Mouse (Mus musculus) forebrain, embryonic 15.5 days (tissue): ENCODE results near the gene Tom1l2. TPM values are rescaled to one million over a fixed set of nuclear protein-coding genes. Genes with fewer than 3 reads are reported as not detected.

Source experiments
- ATAC-seq: fragments of 200-750 bp; cut with Nextera tagmentation; replicated peaks from 2 replicates; pipeline ENCODE4 v1.8.0; 2017; ENCODE audit warnings: mild to moderate bottlenecking, moderate TSS enrichment, moderate library complexity
- H3K27ac ChIP-seq: fragments of 300-500 bp; sonication (generic); replicated peaks from 2 replicates; pipeline ENCODE4 v1.5.1; 2015; ENCODE audit warnings: mild to moderate bottlenecking, inconsistent platforms
- H3K27me3 ChIP-seq: fragments of 300-500 bp; sonication (generic); 2 replicates; pipeline ENCODE4 v1.6.1; 2015; ENCODE audit warnings: inconsistent platforms
- H3K36me3 ChIP-seq: fragments of 300-500 bp; sonication (generic); 2 replicates; pipeline ENCODE4 v1.6.1; 2015; ENCODE audit warnings: mild to moderate bottlenecking, inconsistent platforms
- H3K4me1 ChIP-seq: fragments of 300-500 bp; sonication (generic); 2 replicates; pipeline ENCODE4 v1.6.1; 2015; ENCODE audit warnings: inconsistent platforms
- H3K4me2 ChIP-seq: fragments of 300-500 bp; sonication (generic); replicated peaks from 2 replicates; pipeline ENCODE4 v1.6.1; 2015; ENCODE audit warnings: mild to moderate bottlenecking, inconsistent platforms
- H3K4me3 ChIP-seq: fragments of 300-500 bp; sonication (generic); 2 replicates; pipeline ENCODE4 v1.5.1; 2015; ENCODE audit warnings: mild to moderate bottlenecking, inconsistent platforms
- H3K9ac ChIP-seq: fragments of 300-500 bp; sonication (generic); replicated peaks from 2 replicates; pipeline ENCODE4 v1.6.1; 2015; ENCODE audit warnings: mild to moderate bottlenecking, inconsistent platforms
- H3K9me3 ChIP-seq: fragments of 300-500 bp; sonication (generic); 2 replicates; pipeline ENCODE4 v1.6.1; 2016; ENCODE audit warnings: inconsistent platforms
- WGBS: fragments of 180-500 bp; shearing (Covaris S2); methylation state at CpG from one replicate; pipeline ENCODE4 v1.1.7; 2015; ENCODE audit warnings: mixed read lengths; 5-methylcytosine and 5-hydroxymethylcytosine counted together
- polyA plus RNA-seq: library from polyadenylated mRNA; unstranded; fragments of >200 nt; fragmentation: Nextera tagmentation; extraction: Ambion mirVana; gene quantifications from 2 replicates; pipeline ENCODE4 v1.2.1, GENCODE M21; 2015

Tom1l2 gene
- polyA plus RNA-seq, 1 experiment from 2014 or later: 48.7 TPM

- no peaks in the 10 kb centered on the region for H3K9me3 ChIP-seq
- H3K36me3 ChIP-seq: no peaks in the 10 kb centered on the region
- no peak overlapping the region for H3K27ac ChIP-seq
- no peak overlapping the region for H3K4me2 ChIP-seq
- no peak overlapping the region for H3K4me3 ChIP-seq
- 85% methylated on average over 3 of the region's 3 CpGs for WGBS
- ATAC-seq: no peak
- H3K9ac ChIP-seq: no peak overlapping the region
- no peaks in the 10 kb centered on the region for H3K4me1 ChIP-seq
- no peaks in the 10 kb centered on the region for H3K27me3 ChIP-seq
These were observed 14.6 kb upstream of the Tom1l2 start for GRCm38 (mm10) chr11:60367256-60367655.

- 43% methylated on average over 16 of the region's 16 CpGs for WGBS
- Histone ChIP-seq H3K36me3 (no peaks in the 10 kb centered on the region), H3K4me3 (no peak overlapping the region), H3K27ac (no peak overlapping the region), H3K9ac (no peak overlapping the region), H3K27me3 (no peaks in the 10 kb centered on the region), H3K4me1 (no peaks in the 10 kb centered on the region), H3K4me2 (no peak overlapping the region), H3K9me3 (no peaks in the 10 kb centered on the region)
- no peak for ATAC-seq
These were observed 13.7 kb upstream of the Tom1l2 start for GRCm38 (mm10) chr11:60366239-60367019.

GRCm38 (mm10) chr11:60360631-60361201 lies 8.0 kb upstream of the Tom1l2 start:
- no peaks in the 10 kb centered on the region for H3K36me3 ChIP-seq
- H3K9ac ChIP-seq: no peak overlapping the region
- H3K9me3 ChIP-seq: no peaks in the 10 kb centered on the region
- WGBS: 67% methylated on average over 5 of the region's 5 CpGs
- H3K4me3 ChIP-seq: no peak overlapping the region
- no peak overlapping the region for H3K27ac ChIP-seq
- no peak for ATAC-seq
- no peaks in the 10 kb centered on the region for H3K4me1 ChIP-seq
- no peak overlapping the region for H3K4me2 ChIP-seq
- no peaks in the 10 kb centered on the region for H3K27me3 ChIP-seq

GRCm38 (mm10) chr11:60359936-60360335 lies 7.2 kb upstream of the Tom1l2 start:
- Histone ChIP-seq H3K4me2 (no peak overlapping the region), H3K4me1 (no peaks in the 10 kb centered on the region), H3K36me3 (no peaks in the 10 kb centered on the region), H3K27ac (no peak overlapping the region), H3K27me3 (no peaks in the 10 kb centered on the region), H3K9ac (no peak overlapping the region), H3K9me3 (no peaks in the 10 kb centered on the region), H3K4me3 (no peak overlapping the region)
- WGBS: 88% methylated on average over 1 of the region's 1 CpGs
- ATAC-seq: no peak

- no peaks in the 10 kb centered on the region for H3K36me3 ChIP-seq
- no peak overlapping the region for H3K4me2 ChIP-seq
- H3K4me1 ChIP-seq: no peaks in the 10 kb centered on the region
- H3K27me3 ChIP-seq: no peaks in the 10 kb centered on the region
- ATAC-seq: no peak
- no peak overlapping the region for H3K4me3 ChIP-seq
- no peaks in the 10 kb centered on the region for H3K9me3 ChIP-seq
- no peak overlapping the region for H3K9ac ChIP-seq
- H3K27ac ChIP-seq: no peak overlapping the region
- whole genome bisulfite sequencing: 77% methylated on average over 5 of the region's 5 CpGs
These were observed 6.4 kb upstream of the Tom1l2 start for GRCm38 (mm10) chr11:60359138-60359537.

GRCm38 (mm10) chr11:60358548-60358947 lies 5.8 kb upstream of the Tom1l2 start:
- WGBS: 80% methylated on average over 7 of the region's 7 CpGs
- H3K9me3 ChIP-seq: no peaks in the 10 kb centered on the region
- no peak overlapping the region for H3K4me3 ChIP-seq
- H3K36me3 ChIP-seq: no peaks in the 10 kb centered on the region
- no peak overlapping the region for H3K27ac ChIP-seq
- peaks cover 2% of the 10 kb centered on the region; the same call in 1 of the 2 replicates for H3K4me1 ChIP-seq
- ATAC-seq: no peak
- H3K27me3 ChIP-seq: no peaks in the 10 kb centered on the region
- H3K9ac ChIP-seq: no peak overlapping the region
- no peak overlapping the region for H3K4me2 ChIP-seq

GRCm38 (mm10) chr11:60357116-60357515 lies 4.4 kb upstream of the Tom1l2 start:
- no peaks in the 10 kb centered on the region for H3K36me3 ChIP-seq

GRCm38 (mm10) chr11:60355952-60356351 lies 3.2 kb upstream of the Tom1l2 start:
- no peak for ATAC-seq
- Histone ChIP-seq H3K9ac (no peak overlapping the region), H3K36me3 (no peaks in the 10 kb centered on the region), H3K9me3 (no peaks in the 10 kb centered on the region), H3K4me2 (no peak overlapping the region), H3K4me3 (no peak overlapping the region), H3K4me1 (peaks cover 18% of the 10 kb centered on the region), H3K27ac (no peak overlapping the region), H3K27me3 (no peaks in the 10 kb centered on the region)
- 92% methylated on average over 2 of the region's 2 CpGs for WGBS

More at GRCm38 (mm10) chr11:60357116-60357515, 4.4 kb upstream of the Tom1l2 start:
- 48% methylated on average over 1 of the region's 1 CpGs for WGBS
- Histone ChIP-seq H3K27me3 (no peaks in the 10 kb centered on the region), H3K9me3 (no peaks in the 10 kb centered on the region), H3K9ac (no peak overlapping the region), H3K4me1 (peaks cover 6% of the 10 kb centered on the region), H3K4me3 (no peak overlapping the region), H3K4me2 (no peak overlapping the region), H3K27ac (no peak overlapping the region)
- ATAC-seq: no peak

- Histone ChIP-seq H3K9ac (peak overlapping the region; percentile 74), H3K4me2 (peak overlapping the region; percentile 68), H3K9me3 (no peaks in the 10 kb centered on the region), H3K36me3 (no peaks in the 10 kb centered on the region), H3K4me3 (peak overlapping the region; percentile 76), H3K27ac (0 out of 2 replicates have a peak overlapping the region, but pooled peaks have one; percentile 57), H3K27me3 (no peaks in the 10 kb centered on the region), H3K4me1 (peaks cover 20% of the 10 kb centered on the region)
- WGBS: 22% methylated on average over 11 of the region's 11 CpGs
- no peak for ATAC-seq
These were observed 757 bp downstream of the Tom1l2 start for GRCm38 (mm10) chr11:60351925-60352371.

- Histone ChIP-seq H3K4me3 (peak overlapping the region; percentile 76; the same call in 1 of the 2 replicates), H3K4me2 (peak overlapping the region; percentile 68), H3K9ac (peak overlapping the region; percentile 74; the same call in 1 of the 2 replicates), H3K4me1 (peaks cover 20% of the 10 kb centered on the region), H3K27ac (0 out of 2 replicates have a peak overlapping the region, but pooled peaks have one; percentile 57), H3K27me3 (no peaks in the 10 kb centered on the region), H3K9me3 (no peaks in the 10 kb centered on the region), H3K36me3 (no peaks in the 10 kb centered on the region)
- WGBS: 58% methylated on average over 2 of the region's 2 CpGs
- no peak for ATAC-seq
These were observed 1.3 kb downstream of the Tom1l2 start for GRCm38 (mm10) chr11:60351388-60351787.

- H3K4me2 ChIP-seq: no peak overlapping the region
These were observed 6.2 kb downstream of the Tom1l2 start for GRCm38 (mm10) chr11:60346537-60346936.

GRCm38 (mm10) chr11:60345868-60346267 lies 6.8 kb downstream of the Tom1l2 start:
- no peaks in the 10 kb centered on the region for H3K36me3 ChIP-seq
- no peak for ATAC-seq

More at GRCm38 (mm10) chr11:60346537-60346936, 6.2 kb downstream of the Tom1l2 start:
- Histone ChIP-seq H3K4me1 (peaks cover 8% of the 10 kb centered on the region), H3K36me3 (no peaks in the 10 kb centered on the region), H3K27me3 (no peaks in the 10 kb centered on the region), H3K27ac (no peak overlapping the region), H3K9me3 (no peaks in the 10 kb centered on the region), H3K4me3 (no peak overlapping the region), H3K9ac (no peak overlapping the region)
- ATAC-seq: no peak
- 57% methylated on average over 4 of the region's 4 CpGs for WGBS

More at GRCm38 (mm10) chr11:60345868-60346267, 6.8 kb downstream of the Tom1l2 start:
- Histone ChIP-seq H3K9ac (no peak overlapping the region), H3K4me1 (0 out of 2 replicates have a peak, but pooled peaks cover 1% of the 10 kb centered on the region), H3K27me3 (no peaks in the 10 kb centered on the region), H3K4me3 (no peak overlapping the region), H3K4me2 (no peak overlapping the region), H3K27ac (no peak overlapping the region), H3K9me3 (no peaks in the 10 kb centered on the region)
- WGBS: 75% methylated on average over 4 of the region's 4 CpGs
